Mouse (Mus musculus) thymus, postnatal 36 days (tissue): ENCODE data around the gene Gramd1b.
A peak's percentile ranks its signal among the peaks of the same experiment; 100 is the strongest.

Experiments
- DNase-seq, 2 experiments: peaks; one replicate each; pipeline ENCODE4 v3.0.0; 2022; ENCODE audit warnings: mixed read lengths in 2 of 2

Gene Gramd1b

DNA sequence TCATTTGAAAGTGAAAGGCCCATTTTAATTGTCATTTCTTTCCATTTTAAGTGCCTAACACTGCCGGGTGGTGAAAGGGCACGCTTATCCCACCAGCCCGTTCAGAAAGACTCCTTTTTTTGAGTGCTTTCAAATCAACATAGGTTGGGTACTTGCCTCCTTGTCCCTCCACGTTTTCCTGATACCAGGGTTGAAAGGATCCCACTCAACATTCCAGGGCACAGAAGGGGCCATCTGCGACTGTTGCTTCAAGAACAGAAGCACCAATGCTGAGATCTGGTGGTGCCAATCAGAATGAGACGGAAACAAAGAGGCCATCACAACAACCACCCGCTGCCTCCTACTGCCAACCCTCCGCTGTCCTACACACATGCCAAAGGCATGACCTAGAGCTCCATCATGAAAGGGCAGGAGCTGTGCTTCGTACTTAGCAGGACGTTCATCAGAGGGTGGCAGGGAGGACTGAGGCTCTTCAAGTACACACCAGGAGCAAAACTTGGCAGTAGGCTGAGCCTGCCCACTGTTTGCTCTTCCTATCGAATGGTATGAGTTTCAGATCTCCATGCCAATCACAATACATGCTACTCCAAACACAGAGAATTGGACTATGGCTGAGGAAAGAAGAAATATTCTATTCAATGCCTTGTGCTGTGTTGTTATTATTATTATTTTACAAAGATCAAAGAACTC, 108.7 kb downstream of the Gramd1b start:
- no peak for DNase-seq

DNA sequence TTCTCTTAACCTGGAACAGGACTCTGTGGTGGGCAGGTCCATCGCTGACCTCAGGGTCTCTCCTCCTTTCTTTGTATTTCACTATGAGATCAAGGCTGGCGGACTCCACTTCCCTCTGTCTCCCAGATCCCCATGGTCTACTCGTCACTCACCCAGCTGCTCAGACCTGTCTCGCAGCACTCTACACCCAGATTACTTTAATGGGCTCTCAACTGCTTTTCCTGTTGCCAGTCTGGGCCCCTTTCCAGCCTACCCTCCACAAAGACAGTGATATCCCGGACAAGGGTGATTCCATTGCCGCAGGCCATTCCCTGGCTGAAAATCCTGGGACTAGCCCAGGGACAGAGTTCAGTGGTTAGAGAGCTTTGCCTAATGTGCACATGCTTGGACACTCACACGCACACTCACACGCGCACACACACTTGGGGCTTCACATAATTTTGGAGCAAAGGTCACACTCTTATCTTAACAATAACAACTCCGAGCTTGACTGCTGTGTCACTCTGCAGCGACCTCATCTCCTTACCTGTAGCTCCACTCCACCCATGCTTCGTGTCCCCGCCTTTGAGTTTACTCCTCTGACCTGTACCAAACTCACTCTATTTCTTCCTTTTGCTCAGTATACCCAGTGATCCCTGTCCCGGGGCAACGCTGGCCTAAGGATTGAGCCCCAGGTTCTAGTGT, 110.4 kb downstream of the Gramd1b start:
- no peak for DNase-seq

DNA sequence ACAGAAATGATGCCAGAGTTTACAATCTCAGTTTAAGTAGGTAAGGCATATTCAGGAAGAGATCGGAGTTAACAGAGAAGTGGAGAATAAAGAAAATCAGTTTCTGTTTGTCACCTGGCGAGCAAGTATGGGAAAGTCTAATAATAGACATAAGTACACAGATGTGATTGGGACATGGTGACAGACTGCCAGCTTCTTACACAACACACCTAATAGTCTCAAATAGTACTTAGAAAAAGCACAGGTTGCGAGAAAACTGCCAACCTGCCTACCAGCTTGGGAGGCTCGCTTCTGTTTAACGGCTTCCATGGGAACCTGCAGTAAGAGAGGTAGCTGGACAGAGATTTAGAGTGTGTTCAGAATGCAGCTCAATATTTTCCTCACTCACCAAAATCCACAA, 112.4 kb downstream of the Gramd1b start:
- no peak for DNase-seq

DNA sequence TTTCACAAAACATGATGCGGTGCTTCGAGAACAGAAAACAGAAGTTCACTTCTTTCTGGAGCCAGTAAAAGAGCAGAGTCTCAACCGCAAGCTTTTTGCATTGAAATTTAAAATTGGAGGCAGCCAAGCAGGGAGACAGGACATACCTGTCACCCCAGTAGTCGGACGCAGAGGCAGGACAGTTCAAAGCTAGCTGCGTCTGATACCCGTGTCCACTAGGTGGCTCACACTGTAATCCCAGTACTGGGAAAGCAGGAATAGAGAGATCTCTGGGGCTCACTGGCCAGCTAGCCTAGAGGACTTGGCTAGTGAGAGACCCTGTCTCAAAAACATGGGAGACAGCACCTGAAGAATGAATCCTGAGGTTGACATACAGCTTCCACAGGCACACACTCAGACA, 115.0 kb downstream of the Gramd1b start:
- peak in 1 of 2 experiments; percentile 18 for DNase-seq

DNA sequence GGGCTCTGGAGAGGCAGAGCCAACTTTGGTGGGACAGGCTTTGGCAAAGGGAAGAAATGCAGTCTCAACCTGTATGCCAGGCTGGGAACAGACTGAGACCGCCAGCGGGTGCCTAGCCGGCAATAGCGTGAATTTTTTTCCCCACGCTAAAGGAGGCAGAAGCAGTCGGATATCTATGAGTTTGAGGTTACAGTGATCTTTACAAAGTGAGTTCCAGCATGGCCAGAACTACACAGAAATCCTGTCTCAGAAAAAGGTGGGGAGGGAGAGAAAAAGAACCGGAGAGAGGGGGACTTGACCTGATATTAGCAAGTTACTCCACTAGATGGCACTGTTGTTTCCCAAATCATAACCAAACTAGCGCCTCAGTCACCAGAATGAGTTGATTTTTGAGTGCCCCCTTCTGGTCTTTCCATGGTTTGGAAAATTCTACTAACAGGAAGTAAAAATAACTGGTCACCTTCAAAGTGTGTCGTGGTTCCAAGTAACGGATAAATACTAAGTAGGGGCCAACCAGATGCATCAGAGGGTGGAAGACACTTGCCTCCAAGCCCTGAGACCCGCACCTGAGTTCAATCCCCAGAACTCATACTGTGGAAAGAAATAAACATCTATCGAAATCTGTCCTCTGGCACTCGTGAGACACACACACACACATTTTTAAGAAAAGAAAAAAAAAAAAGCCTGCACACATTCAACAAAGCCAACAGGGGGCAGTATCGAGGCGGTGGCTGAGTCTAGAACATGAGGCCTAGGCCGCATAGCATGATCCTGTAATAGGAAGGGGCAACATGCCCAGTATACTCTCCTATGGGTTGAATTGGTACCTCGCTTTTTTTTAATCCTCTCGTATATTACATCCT, 116.0 kb downstream of the Gramd1b start:
- DNase-seq: peak; percentile 23 to 25

DNA sequence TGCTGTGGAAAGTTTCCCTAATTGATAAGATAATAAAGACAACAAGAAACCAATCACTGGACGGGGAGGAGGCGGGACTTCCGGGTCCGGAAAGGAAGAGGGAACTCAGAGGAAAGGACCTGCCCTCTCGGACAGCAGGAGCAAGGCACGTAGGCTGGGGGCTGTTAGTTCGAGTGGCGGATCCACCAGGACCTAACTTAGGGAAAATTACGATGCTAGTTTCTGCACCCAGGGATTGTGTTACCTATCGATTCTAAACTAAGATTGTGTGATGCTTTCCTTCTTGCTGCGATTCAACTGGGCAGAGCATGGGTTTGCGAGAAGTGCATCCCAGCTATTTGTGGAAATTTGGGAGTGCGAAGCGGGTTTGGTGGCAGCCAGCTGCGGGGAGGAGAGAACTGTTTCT, 116.7 kb downstream of the Gramd1b start:
- DNase-seq: peak; percentile 46 to 48

DNA sequence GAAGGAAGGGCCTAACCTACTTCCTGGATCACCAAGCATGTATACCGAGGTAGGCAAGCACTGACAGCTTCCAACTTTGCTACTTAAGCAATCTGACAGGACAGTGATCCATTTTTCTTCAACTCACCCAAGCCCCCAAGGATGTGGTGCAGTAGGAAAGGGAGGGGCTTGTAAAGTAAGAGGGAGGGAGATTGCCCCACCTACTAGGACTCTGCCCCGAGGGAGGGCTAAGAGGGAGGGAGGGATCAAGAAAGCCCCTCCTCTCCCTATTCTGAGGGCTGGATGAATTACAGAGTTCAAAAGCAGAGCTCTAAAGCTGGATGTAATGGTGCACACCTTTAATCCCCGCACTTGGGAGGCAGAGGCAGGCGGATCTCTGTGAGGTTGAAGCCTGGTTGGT, 117.6 kb downstream of the Gramd1b start:
- no peak for DNase-seq

DNA sequence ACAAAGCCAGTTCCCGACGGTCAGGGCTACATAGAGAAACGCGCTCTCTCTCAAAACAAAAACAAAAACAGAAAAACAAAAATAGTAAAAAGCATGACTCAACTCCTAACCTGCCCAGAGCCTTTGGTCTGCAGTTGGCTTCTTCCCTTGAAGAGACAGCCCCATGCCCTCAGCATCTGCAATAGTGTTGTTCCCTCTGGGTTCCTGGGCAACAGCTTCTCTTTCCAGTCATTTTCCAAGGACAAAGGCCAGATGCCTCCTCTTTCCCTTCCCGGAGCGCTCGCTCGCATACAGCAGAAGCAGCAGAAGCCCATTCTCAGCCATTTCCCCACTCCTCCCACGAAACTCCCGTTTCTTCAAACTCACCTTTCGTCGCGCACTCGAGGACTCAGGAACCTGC, 118.3 kb downstream of the Gramd1b start:
- DNase-seq: no peak

DNA sequence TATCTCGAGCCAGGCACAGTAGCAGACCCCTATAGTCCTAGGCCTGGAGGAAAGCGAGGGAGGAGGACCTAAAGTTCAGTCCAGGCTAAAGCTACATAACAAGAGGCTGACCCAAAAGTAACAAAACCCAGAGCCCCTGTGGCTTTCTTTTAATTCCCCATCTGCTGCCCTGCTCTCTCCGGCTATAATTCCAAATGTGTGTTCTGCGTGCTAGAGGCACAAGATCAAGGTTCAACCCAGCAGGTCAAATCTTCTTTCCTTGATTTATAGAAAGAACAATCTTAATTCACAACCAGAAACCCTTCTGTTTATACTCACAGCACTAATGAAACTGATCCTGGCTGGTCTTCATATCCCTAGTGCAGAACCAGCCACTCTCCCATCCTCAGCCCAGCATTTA, 118.9 kb downstream of the Gramd1b start:
- DNase-seq: no peak

DNA sequence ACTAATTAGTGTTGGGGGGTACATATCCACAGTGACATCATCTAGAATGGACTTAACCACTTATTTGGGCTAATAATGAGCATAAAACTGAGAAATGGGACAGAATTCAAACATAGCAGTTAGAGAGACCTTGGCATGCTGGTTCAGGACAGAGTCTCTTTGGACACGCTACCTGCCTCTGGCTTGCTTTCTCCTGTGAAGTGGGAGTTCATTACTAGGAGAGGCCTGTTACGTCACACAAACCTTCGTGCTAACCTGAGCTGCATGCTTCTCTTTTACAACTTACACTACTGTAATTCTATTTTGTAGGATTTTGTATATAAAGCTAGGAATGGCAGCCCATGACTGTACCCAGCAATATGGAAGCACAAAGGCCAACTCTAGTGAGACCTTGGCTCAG, 120.3 kb downstream of the Gramd1b start:
- no peak for DNase-seq

DNA sequence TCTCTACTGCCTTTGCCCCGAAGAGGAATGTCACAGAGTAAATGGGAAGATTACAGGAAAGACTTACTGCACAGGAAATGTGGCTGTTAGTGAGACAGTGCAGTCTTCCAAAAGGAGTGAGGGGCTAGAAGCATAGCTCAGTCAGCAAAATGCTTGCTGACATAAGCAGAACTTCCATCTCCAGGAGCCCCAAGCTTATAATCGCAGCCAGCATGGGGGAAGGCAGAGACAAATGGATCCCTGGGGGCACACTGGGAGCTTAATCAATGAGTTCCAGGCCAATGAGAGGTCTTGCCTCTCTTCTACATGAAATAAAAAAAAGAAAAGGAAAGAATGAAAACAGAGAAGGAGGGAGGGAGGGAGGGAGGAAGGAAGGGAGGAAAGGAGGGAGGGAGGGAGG, 122.1 kb downstream of the Gramd1b start:
- DNase-seq: no peak

DNA sequence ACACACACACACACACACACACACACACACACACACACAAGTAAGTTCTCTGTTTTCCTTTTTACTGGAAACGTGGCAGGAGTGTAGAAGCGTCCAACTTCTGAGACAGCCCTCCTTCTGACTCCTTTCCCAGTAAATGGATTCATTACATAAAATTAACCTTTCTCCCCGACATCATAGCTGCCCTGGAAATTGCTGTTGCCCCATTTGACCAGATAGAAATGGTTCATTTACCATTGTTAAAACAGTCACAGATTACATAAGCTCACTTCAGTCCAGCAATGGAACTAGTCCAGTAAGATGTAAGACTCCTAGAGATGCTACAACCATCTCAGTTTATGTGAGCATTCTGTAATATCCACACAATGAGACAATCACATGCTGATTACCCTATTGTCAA, 122.8 kb downstream of the Gramd1b start:
- DNase-seq: no peak

DNA sequence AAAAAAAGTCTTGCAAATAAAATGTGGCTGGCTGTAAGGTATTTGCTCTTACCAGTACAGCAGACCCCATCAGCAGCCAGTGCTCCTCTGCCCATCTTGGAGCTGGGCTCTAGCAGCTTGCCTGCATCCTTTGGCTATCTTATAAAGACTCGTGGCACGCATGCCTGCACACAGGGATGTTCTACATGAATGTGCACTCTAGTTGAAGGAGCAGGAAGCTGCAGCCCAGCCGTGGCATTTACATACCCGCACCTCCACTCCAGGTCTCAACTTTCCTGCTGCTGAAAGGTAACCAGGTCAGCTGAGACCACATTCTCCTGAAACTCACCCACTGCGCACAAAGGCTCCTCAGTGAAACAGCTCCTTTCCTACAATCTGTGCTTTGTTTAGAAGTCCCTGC, 123.3 kb downstream of the Gramd1b start:
- DNase-seq: no peak

DNA sequence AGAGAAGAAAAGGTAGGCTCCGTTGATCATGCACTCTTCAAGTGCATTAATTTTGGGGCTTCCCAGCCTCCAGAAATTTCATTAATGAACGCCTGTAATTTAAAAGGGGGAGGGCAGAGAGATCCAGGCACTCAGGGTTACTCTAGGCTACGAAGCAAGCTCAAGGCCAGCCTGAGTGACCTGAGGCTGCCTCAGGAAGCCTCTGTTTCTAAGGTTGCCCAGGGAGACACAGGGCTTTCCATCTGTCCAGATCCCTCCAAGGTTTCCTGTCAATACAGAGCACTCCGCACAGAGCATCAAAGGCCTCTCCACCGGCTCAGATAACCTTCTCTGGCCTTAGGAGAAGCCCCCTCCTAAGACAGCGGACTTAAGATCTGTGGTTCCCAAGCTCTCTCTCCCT, 125.4 kb downstream of the Gramd1b start:
- DNase-seq: no peak

DNA sequence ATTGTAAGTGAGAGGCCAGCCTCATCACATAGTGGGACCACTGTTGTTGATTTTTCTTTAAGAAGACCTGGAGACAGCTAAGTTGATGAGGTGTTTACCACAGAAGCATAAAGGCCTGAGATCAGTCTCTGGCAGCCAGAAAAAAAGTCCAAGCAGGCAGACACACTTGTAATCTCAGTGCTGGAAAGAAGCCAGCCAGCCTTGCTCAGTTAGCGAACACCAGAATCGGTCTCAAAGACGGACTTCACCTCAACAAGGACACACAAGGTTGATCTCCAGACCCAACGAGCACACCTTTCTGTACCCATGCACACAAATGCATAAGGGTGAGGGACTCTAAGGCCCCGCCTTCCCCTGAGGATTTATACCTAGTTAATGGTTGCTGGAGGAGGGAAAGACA, 125.9 kb downstream of the Gramd1b start:
- no peak for DNase-seq

DNA sequence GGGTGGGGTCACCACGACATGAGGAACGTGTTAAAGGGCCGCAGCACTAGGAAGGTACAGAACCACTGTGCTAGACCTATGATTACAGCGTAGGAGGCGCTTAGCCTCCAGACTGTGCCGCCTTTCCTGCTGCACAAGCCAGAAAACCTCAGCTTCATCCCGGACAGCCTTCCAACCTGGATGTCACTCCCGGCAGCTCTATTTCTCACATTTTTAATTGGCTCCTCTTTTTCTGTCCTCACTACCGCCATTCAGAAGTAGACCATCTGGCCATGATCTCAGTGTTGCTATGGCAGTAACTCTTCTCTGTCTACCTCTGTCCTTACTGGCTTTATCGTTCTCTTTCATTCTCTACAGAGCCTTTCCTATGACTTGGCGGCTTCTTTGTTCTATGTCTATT, 126.5 kb downstream of the Gramd1b start:
- DNase-seq: no peak

DNA sequence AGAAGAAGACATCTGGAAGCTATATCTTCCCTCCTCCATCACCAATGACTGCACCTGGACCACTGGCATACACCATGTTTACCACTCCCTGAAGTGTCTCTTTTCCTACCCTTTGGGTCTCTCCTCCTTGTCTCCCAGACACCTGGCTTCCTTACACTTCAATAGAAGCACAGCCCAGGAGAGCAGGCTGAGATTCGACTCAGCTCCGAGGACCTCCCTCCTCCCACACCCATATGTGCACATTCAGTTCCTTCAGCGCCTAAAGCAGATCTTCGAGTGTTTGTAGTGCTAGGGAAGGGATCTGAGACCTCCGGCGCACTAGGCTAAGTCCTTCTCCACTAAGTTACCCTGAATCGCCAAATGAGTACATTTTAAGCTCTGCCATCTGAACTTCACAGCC, 127.4 kb downstream of the Gramd1b start:
- no peak for DNase-seq

DNA sequence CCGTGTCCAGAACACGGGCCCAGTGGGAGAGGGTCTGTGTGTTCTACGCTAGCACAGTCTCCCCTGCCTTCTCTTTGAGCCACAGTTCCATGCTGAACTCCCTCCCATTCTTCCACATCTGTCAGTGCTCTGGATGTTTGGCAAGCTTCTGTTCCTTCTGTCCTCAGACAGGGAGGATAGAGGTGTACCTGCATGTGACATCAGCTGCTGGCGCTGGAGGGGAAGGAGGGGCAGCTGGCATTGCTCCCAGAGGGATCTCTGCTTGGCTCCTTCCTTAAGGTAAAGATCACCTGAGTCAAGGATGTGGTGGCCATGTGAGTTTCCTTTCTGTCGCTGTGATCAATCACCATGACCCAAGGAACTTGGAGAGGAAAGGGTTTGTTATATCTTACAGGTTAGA, 129.4 kb downstream of the Gramd1b start:
- DNase-seq: no peak

DNA sequence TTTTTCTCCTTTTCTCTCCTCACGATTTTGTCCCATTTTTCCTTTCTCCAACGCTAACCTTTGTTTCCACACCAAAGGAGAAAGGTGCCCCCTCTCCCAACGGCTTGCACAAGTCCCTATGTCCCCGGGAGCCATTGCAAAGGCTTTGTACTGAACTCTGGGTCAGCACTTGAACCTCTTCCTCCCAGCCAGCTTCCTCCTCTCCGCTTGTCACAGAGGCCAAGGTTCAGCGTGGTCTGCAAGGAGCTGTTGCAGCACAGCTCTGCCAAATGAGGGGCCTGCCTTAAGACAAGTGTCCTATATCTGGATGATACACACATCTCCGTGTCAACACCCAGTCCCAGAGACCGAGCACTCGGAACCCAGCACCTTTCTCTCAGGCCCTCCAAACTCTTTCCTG, 130.3 kb downstream of the Gramd1b start:
- DNase-seq: no peak

DNA sequence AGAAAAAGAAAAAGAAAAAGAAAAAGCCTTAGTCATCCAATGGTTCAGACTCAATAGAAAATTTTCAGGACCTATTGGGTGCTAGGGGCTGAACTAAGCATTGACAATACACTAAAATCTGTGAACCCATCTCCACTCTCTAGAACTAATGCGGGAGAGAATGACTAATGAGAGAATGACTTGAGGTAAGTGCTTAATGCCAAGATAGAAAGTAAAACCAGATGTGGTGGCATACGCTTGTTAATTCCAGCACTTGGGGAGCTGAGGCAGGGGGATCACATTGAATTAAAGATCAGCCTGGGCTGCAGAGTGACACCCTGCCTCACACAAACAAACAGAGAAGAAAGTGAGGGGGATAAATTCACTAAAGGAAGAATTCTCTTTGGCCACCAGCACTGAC, 131.0 kb downstream of the Gramd1b start:
- DNase-seq: no peak

DNA sequence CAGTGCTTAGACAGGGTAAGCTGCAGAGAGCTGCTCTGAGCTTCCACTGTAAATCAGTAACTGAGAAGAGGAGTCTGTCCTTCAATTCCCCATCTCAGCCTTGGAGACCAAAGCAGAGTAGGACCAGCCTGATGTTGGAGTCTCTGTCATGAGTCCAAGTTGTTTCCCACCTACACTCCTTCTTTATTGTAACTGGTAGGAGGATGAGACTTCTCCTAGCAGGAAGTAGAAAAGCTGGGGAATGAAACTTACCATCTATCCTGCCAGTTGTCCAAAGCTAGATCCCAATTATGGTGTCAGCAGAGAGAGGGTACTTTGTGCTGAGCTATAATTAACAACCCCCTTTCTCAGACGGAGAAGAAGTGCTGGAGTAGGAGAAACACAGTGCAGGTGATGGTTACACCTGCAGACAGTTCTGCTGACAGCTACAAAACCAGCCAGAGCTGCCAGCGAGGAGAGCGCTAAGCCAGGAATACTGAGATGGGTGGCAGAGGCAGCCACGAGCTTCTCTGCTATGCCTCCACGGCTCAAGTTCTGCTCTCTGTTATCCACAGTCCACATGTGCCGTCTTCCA, 131.7 kb downstream of the Gramd1b start:
- no peak for DNase-seq

DNA sequence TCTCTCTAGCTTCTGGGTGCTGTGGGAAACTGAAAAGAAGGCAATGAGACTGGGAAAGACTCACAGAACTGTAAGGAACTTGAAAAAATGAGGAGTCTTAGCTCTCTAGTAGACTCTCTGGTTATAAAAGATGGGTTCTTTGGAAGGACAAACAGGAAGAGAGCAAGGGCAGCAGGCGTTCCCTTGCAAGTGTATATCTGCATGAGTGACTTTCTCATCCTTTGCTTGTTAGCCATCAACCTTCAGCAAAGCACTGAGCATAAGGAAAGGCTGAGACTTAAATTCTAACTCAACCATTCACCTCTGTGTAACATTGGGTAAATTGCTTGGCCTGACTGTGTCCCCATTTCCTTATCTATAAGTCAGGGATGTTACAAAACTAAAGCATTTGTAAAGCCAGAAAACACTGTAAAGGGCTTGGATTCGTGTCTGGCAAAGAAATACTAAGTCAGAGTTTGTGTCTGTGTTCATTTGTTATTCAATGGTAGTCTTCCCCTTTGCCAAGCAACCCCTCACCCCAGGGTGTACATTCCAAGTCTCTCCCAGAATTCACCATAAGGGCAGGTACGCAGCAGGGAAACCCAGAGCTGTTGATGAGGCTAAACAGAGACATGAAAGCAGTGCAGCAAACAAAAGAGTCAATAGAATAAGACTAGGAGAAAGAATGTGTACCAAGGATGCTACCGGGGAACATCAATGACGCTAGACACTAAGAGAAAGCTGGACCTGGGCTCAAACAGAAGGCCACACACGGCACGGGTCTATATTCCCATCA, 133.5 kb downstream of the Gramd1b start:
- DNase-seq: no peak

DNA sequence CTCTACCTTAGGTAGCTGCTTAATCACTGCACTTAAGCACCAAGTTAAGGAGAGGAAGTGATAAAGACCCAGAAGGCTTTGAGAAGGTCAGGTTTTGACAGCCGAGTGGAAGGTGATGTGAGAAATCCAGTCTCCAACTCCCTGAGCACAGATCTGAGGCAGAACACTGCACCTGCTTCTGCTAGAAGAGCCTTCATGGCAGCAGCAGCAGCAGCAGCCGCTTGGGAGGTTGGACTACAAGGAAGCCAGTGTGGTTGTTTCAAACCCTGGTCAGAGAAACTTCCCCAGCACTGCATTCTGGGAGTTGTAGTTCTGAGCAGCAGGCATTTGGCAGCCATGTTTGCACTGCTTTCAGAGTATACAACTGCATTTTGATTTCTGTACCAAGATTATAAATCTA, 134.1 kb downstream of the Gramd1b start:
- peak; percentile 63 to 74 for DNase-seq
